Mouse (Mus musculus): ENCODE measurements around the gene Mical2. TPM values are rescaled to one million over a fixed set of nuclear protein-coding genes. Genes with fewer than 3 reads are reported as not detected.

Gene Mical2
- total and polyA plus RNA-seq, 3 experiments, result 0.22 TPM; not detected in 2

DNA sequence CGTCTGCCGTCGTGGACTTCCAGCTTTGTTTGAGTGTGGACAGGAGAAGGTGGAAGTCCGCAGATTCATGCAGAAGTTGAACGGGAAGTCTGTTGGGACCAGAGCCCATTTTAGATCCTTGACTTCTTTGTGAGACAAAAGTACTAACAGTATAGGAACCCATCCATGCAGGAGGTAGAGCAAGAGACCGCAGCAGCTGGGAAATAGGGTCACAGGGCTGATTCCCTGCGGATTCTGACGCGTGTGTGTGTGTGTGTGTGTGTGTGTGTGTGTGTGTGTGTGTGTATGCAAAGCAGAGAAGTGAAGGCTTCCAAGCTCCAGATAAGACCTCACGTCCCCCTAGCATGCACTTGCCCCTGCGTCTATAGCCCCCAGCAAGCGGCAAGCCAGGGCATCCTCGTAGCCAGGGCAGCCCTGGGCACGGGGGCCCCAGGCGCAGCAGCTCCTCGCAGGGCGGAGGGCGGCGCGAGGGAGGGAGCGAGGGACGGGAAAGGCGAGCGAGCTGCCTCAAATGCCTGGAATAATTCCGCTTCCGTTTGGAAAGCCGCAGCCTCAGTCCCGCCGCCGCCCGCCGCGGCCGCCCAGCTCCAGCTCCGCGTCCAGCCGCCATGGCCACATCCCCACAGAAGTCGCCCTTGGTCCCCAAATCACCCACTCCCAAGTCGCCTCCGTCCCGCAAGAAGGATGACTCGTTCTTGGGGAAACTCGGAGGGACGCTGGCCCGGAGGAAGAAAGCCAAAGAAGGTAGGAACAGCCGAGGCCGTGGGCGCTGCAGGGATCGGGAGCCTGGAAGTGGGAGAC, 201.9 kb downstream of the Mical2 start, which contains the start of gene Parva:
Gene Parva (plus strand): TSS at position 149 of the 801 bp plus-strand sequence.
- DNase-seq (ENCODE audit: low spot score), result no peak

DNA sequence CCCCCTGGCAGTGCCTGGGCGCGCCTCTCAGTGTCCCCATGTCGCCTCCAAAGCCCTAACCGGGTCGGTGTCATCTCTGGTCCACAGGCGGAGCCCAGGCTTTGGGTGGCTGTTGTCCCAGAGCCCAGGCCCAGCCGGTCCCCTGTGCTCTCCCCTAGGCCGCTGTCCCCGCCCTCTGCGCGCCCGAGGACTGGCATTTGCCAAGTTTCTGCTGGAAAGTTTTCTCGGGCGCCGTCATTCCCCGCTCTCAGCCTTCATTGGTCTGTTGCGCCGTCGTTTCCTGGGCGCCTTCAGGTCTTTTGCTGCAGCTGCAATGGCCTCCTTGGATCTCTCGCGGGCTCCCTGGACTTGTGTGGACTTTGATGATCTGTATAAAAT, 202.5 kb downstream of the Mical2 start:
- Histone ChIP-seq H3K27me3 (ENCODE audit: insufficient read depth, low read length) (no peaks in the 10 kb centered on the region), H3K9me3 (replicated peaks) (peaks cover 14% of the 10 kb centered on the region), H3K36me3 (replicated peaks) (no peaks in the 10 kb centered on the region), H3K4me1 (ENCODE audit: insufficient read depth, low read depth, low read length) (no peaks in the 10 kb centered on the region), H3K4me3 (ENCODE audit: low read depth, low read length) (no peak overlapping the region)
- TF ChIP-seq TAL1 (conservative IDR thresholded peaks at IDR 0.05; ENCODE audit: low read depth, low read length), result no peak
- TF ChIP-seq CTCF (IDR thresholded peaks at IDR 0.05; ENCODE audit: low read depth, low read length), result no peak
- no peak for TF ChIP-seq GATA1 (IDR thresholded peaks at IDR 0.05; ENCODE audit: borderline replicate concordance, low read length)
- no peak for TF ChIP-seq POLR2AphosphoS5 (IDR thresholded peaks at IDR 0.05; ENCODE audit: insufficient replicate concordance, low read depth, low read length)
- no peak for TF ChIP-seq GATA2 (IDR thresholded peaks at IDR 0.05; ENCODE audit: borderline replicate concordance, low read depth, low read length)
- ATAC-seq (ENCODE audit: extremely low read depth, insufficient number of reproducible peaks, low FRiP score, poor library complexity, severe bottlenecking) (no peak), DNase-seq (ENCODE audit: low spot score) (no peak)

More for the DNA sequence above, 201.9 kb downstream of the Mical2 start, which contains the start of gene Parva:
- H3K36me3 ChIP-seq (replicated peaks), result no peaks in the 10 kb centered on the region
- no peaks in the 10 kb centered on the region for H3K4me1 ChIP-seq (ENCODE audit: insufficient read depth, low read depth, low read length)
- peaks cover 14% of the 10 kb centered on the region for H3K9me3 ChIP-seq (replicated peaks)
- no peak for TF ChIP-seq TAL1 (conservative IDR thresholded peaks at IDR 0.05; ENCODE audit: low read depth, low read length)
- no peak for TF ChIP-seq GATA2 (IDR thresholded peaks at IDR 0.05; ENCODE audit: borderline replicate concordance, low read depth, low read length)
- TF ChIP-seq GATA1 (IDR thresholded peaks at IDR 0.05; ENCODE audit: borderline replicate concordance, low read length), result no peak
- H3K27me3 ChIP-seq (ENCODE audit: insufficient read depth, low read length), result no peaks in the 10 kb centered on the region
- no peak within 1 kb of the TSS for H3K4me3 ChIP-seq (ENCODE audit: low read depth, low read length)
- no peak for ATAC-seq (ENCODE audit: extremely low read depth, insufficient number of reproducible peaks, low FRiP score, poor library complexity, severe bottlenecking)

DNA sequence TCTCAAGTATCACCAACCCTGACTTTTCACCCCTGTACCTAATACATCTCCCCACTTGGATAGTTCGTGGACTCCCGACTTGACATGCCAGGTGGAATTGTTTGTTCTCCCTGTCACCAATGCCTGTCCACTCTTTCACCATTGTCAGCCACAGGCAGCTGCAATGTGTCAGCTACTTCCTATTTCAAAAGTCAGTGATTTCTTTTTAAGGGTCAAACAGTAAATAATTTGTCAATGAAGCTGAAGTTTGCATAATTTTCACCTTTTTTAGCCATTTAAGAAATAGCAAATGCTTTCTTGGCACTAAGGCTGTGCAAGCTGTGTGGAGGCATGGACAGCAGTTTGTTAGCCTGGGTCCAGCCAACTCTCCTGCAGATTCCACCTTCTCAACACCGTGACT, 214.2 kb downstream of the Mical2 start:
- H3K9me3 ChIP-seq (replicated peaks), result peaks cover 31% of the 10 kb centered on the region
- ATAC-seq (ENCODE audit: extremely low read depth, insufficient number of reproducible peaks, low FRiP score, poor library complexity, severe bottlenecking), result no peak
- no peaks in the 10 kb centered on the region for H3K4me1 ChIP-seq (ENCODE audit: insufficient read depth, low read depth, low read length)
- H3K36me3 ChIP-seq (replicated peaks), result no peaks in the 10 kb centered on the region
- TF ChIP-seq CTCF (IDR thresholded peaks at IDR 0.05; ENCODE audit: low read depth, low read length) (no peak), TAL1 (conservative IDR thresholded peaks at IDR 0.05; ENCODE audit: low read depth, low read length) (no peak), GATA1 (IDR thresholded peaks at IDR 0.05; ENCODE audit: borderline replicate concordance, low read length) (no peak), POLR2AphosphoS5 (IDR thresholded peaks at IDR 0.05; ENCODE audit: insufficient replicate concordance, low read depth, low read length) (no peak), GATA2 (IDR thresholded peaks at IDR 0.05; ENCODE audit: borderline replicate concordance, low read depth, low read length) (no peak)
- no peak overlapping the region for H3K4me3 ChIP-seq (ENCODE audit: low read depth, low read length)
- no peaks in the 10 kb centered on the region for H3K27me3 ChIP-seq (ENCODE audit: insufficient read depth, low read length)
- no peak for DNase-seq (ENCODE audit: low spot score)

DNA sequence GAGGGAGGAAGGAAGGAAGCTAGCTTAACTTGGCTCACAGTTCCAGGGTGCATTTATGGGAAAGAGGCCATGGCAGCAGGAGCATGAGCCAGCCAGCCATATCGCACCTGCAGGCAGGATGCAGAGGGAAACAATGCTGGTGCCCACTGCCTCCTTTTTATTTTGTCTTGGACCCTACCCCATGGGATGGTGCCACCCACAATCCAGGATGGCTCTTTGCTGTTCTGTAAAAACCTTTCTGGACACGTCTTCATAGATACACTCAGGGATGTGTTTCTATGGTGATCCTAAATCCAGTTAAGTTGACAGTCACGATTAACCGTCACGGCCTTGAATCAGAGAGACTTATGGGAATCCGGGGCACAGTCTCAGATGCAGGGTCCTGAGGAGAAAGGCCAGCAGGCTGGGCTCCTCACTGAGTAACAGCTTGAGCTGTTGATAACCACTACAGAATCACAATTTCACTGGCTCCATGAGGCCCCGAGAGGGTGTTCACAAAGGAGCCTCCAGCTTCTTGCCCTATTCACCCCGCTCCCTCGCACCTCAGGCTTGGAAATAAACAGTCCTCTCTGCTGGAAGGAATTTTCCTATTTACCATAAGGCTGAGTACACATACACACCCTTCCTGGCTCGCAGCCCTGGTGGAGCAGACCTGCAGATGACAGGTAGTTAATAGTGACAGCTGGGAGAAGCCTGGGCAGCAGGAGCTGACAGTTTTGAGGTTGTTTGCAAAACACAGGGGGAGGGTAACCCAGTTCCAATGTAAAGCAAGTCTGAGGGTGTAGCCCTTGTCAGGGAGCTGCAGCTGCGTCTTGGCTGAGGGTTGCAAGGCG, 218.7 kb downstream of the Mical2 start:
- Histone ChIP-seq H3K9me3 (replicated peaks) (peaks cover 27% of the 10 kb centered on the region), H3K36me3 (replicated peaks) (no peaks in the 10 kb centered on the region), H3K4me1 (ENCODE audit: insufficient read depth, low read depth, low read length) (no peaks in the 10 kb centered on the region), H3K4me3 (ENCODE audit: low read depth, low read length) (no peak overlapping the region), H3K27me3 (ENCODE audit: insufficient read depth, low read length) (no peaks in the 10 kb centered on the region)
- ATAC-seq (ENCODE audit: extremely low read depth, insufficient number of reproducible peaks, low FRiP score, poor library complexity, severe bottlenecking) (no peak; the same call in 1 of the 2 replicates), DNase-seq (ENCODE audit: low spot score) (no peak)
- TF ChIP-seq GATA2 (IDR thresholded peaks at IDR 0.05; ENCODE audit: borderline replicate concordance, low read depth, low read length), result no peak
- no peak for TF ChIP-seq GATA1 (IDR thresholded peaks at IDR 0.05; ENCODE audit: borderline replicate concordance, low read length)
- TF ChIP-seq CTCF (IDR thresholded peaks at IDR 0.05; ENCODE audit: low read depth, low read length), result no peak
- TF ChIP-seq TAL1 (conservative IDR thresholded peaks at IDR 0.05; ENCODE audit: low read depth, low read length), result no peak
- TF ChIP-seq POLR2AphosphoS5 (IDR thresholded peaks at IDR 0.05; ENCODE audit: insufficient replicate concordance, low read depth, low read length), result no peak

DNA sequence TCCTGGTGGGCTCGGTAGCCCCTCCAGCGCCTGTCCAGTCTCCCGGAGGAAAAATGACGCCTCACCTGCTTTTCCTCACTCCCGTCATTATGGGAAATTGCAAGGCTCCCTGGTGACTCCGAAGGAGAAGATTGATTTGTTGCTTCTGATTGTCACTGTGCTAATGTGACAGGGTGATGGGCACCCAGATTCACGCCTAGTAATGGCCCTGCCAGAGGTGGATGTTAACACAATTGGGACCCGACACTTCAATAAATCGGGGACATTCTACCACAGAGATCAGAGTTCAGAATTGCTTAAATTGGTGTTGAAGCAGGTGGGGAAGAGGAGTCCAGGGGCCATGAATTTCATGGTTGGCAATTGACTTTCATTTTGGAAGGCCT, 219.3 kb downstream of the Mical2 start:
- no peak for TF ChIP-seq CTCF (IDR thresholded peaks at IDR 0.05; ENCODE audit: low read depth, low read length)
- TF ChIP-seq TAL1 (conservative IDR thresholded peaks at IDR 0.05; ENCODE audit: low read depth, low read length), result no peak
- no peak for TF ChIP-seq GATA2 (IDR thresholded peaks at IDR 0.05; ENCODE audit: borderline replicate concordance, low read depth, low read length)
- TF ChIP-seq POLR2AphosphoS5 (IDR thresholded peaks at IDR 0.05; ENCODE audit: insufficient replicate concordance, low read depth, low read length), result no peak
- no peak for TF ChIP-seq GATA1 (IDR thresholded peaks at IDR 0.05; ENCODE audit: borderline replicate concordance, low read length)
- no peak for ATAC-seq (ENCODE audit: extremely low read depth, insufficient number of reproducible peaks, low FRiP score, poor library complexity, severe bottlenecking)
- H3K9me3 ChIP-seq (replicated peaks), result peaks cover 27% of the 10 kb centered on the region

DNA sequence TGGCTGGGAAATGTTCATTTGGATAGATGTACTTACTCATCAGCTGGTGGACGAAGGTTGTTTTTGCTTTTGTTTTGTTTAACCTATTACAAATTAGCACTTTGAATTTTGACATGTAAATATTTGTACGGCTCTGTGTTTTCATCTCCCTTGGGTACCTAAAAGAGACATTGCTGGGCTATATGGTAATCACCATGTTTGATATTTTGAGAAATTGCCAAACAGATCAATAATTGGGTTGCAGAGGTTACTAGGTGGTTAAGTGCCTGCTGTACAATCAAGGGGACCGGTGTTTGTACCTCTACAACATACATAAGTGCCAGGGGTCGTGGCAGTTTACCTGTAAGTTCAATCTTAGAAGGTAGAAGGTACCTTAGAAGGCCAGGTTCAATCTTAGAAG, 220.8 kb downstream of the Mical2 start:
- DNase-seq (ENCODE audit: low spot score) (no peak), ATAC-seq (ENCODE audit: extremely low read depth, insufficient number of reproducible peaks, low FRiP score, poor library complexity, severe bottlenecking) (no peak)
- no peak for TF ChIP-seq GATA2 (IDR thresholded peaks at IDR 0.05; ENCODE audit: borderline replicate concordance, low read depth, low read length)
- no peak for TF ChIP-seq TAL1 (conservative IDR thresholded peaks at IDR 0.05; ENCODE audit: low read depth, low read length)
- TF ChIP-seq POLR2AphosphoS5 (IDR thresholded peaks at IDR 0.05; ENCODE audit: insufficient replicate concordance, low read depth, low read length), result no peak
- no peak for TF ChIP-seq CTCF (IDR thresholded peaks at IDR 0.05; ENCODE audit: low read depth, low read length)
- no peak for TF ChIP-seq GATA1 (IDR thresholded peaks at IDR 0.05; ENCODE audit: borderline replicate concordance, low read length)
- Histone ChIP-seq H3K4me1 (ENCODE audit: insufficient read depth, low read depth, low read length) (no peaks in the 10 kb centered on the region), H3K4me3 (ENCODE audit: low read depth, low read length) (no peak overlapping the region), H3K36me3 (replicated peaks) (no peaks in the 10 kb centered on the region), H3K27me3 (ENCODE audit: insufficient read depth, low read length) (no peaks in the 10 kb centered on the region), H3K9me3 (replicated peaks) (peaks cover 27% of the 10 kb centered on the region)

More for the DNA sequence above, 219.3 kb downstream of the Mical2 start:
- Histone ChIP-seq H3K4me3 (ENCODE audit: low read depth, low read length) (no peak overlapping the region), H3K27me3 (ENCODE audit: insufficient read depth, low read length) (no peaks in the 10 kb centered on the region), H3K36me3 (replicated peaks) (no peaks in the 10 kb centered on the region), H3K4me1 (ENCODE audit: insufficient read depth, low read depth, low read length) (no peaks in the 10 kb centered on the region)
- no peak for DNase-seq (ENCODE audit: low spot score)

Data from G1E (cell line).